In genomic region chr17:69563165-69563564, GRCm38 (mm10) we compare ENCODE assay signal across 9 mouse cellular contexts.
A peak's percentile ranks its signal among the peaks of the same experiment; 100 is the strongest.
DNase-seq lines count a peak whose midpoint lies in the region; ATAC-seq and TF ChIP-seq lines count a peak whose summit lies in the region.
"Had no signal": no experiment of that assay in that cellular context is flagged by ENCODE, and none has a peak within 500 bp of the region (broad histone marks: within the 10 kb centered on the region; RNA-seq: fewer than 3 reads in every experiment).

No protein-coding gene starts in this region.

- no peak overlapping the region for H3K4me2 ChIP-seq in embryonic facial prominence, embryonic 14.5 days (ENCODE audit: low read depth, low read length)
- H3K4me2 ChIP-seq in hindbrain, embryonic 15.5 days = no peak overlapping the region
- H3K4me2 ChIP-seq: embryonic facial prominence, embryonic 15.5 days had no signal

- TF ChIP-seq CTCF in C2C12 (IDR thresholded peaks at IDR 0.05; ENCODE audit: control insufficient read depth, insufficient read depth, insufficient read length) = peak; percentile 55

- no peak overlapping the region for H3K9ac ChIP-seq in embryonic facial prominence, embryonic 14.5 days (ENCODE audit: low read depth, low read length)
- no peak overlapping the region for H3K9ac ChIP-seq in hindbrain, embryonic 15.5 days
- H3K9ac ChIP-seq: embryonic facial prominence, embryonic 15.5 days had no signal

- no peak overlapping the region for H3K4me3 ChIP-seq in C2C12 (ENCODE audit: insufficient read depth, poor library complexity, severe bottlenecking)
- no peak overlapping the region for H3K4me3 ChIP-seq in embryonic facial prominence, embryonic 14.5 days (ENCODE audit: low read depth, low read length)
- H3K4me3 ChIP-seq in hindbrain, embryonic 15.5 days = no peak overlapping the region
- H3K4me3 ChIP-seq in midbrain, embryonic 10.5 days = no peak overlapping the region
- H3K4me3 ChIP-seq: embryonic facial prominence, embryonic 15.5 days had no signal

- H3K79me3 ChIP-seq in C2C12 (ENCODE audit: low read depth) = no peaks in the 10 kb centered on the region

- H3K27me3 ChIP-seq in C2C12 (ENCODE audit: control insufficient read depth, insufficient read depth, insufficient read length) = no peaks in the 10 kb centered on the region
- no peaks in the 10 kb centered on the region for H3K27me3 ChIP-seq in embryonic facial prominence, embryonic 14.5 days (replicated peaks; ENCODE audit: control insufficient read depth, insufficient read depth, low read length)
- H3K27me3 ChIP-seq in hindbrain, embryonic 15.5 days = no peaks in the 10 kb centered on the region
- no peaks in the 10 kb centered on the region for H3K27me3 ChIP-seq in midbrain, embryonic 10.5 days (ENCODE audit: low read depth, poor library complexity, severe bottlenecking)
- H3K27me3 ChIP-seq: embryonic facial prominence, embryonic 15.5 days had no signal

- no peaks in the 10 kb centered on the region for H3K4me1 ChIP-seq in embryonic facial prominence, embryonic 14.5 days (ENCODE audit: control insufficient read depth, insufficient read depth, low read length)
- no peaks in the 10 kb centered on the region for H3K4me1 ChIP-seq in hindbrain, embryonic 15.5 days (replicated peaks)
- no peaks in the 10 kb centered on the region for H3K4me1 ChIP-seq in midbrain, embryonic 10.5 days
- H3K4me1 ChIP-seq: embryonic facial prominence, embryonic 15.5 days had no signal

- WGBS in embryonic facial prominence, embryonic 14.5 days = 15% methylated on average over 4 of the region's 4 CpGs
- 18% methylated on average over 4 of the region's 4 CpGs for WGBS in hindbrain, embryonic 15.5 days
- 23% methylated on average over 4 of the region's 4 CpGs for WGBS in midbrain, embryonic 10.5 days

- H3ac ChIP-seq in C2C12 (ENCODE audit: control insufficient read depth, insufficient read length, low read depth) = no peak overlapping the region

- H3K36me3 ChIP-seq in C2C12 (ENCODE audit: control insufficient read depth, insufficient read depth) = no peaks in the 10 kb centered on the region
- H3K36me3 ChIP-seq in embryonic facial prominence, embryonic 14.5 days (ENCODE audit: control insufficient read depth, insufficient read depth, low read length) = no peaks in the 10 kb centered on the region
- H3K36me3 ChIP-seq in hindbrain, embryonic 15.5 days = no peaks in the 10 kb centered on the region
- H3K36me3 ChIP-seq in midbrain, embryonic 10.5 days = no peaks in the 10 kb centered on the region
- H3K36me3 ChIP-seq: embryonic facial prominence, embryonic 15.5 days had no signal

- peak; percentile 72; the same call in 1 of the 2 replicates for ATAC-seq in embryonic facial prominence, embryonic 14.5 days (ENCODE audit: low read depth)
- peak; percentile 89 for ATAC-seq in hindbrain, embryonic 15.5 days (ENCODE audit: low FRiP score, low read depth)

- no peak overlapping the region for H3K27ac ChIP-seq in embryonic facial prominence, embryonic 14.5 days (replicated peaks; ENCODE audit: low read depth, low read length)
- H3K27ac ChIP-seq in hindbrain, embryonic 15.5 days (replicated peaks) = no peak overlapping the region
- H3K27ac ChIP-seq in midbrain, embryonic 10.5 days (replicated peaks) = no peak overlapping the region
- H3K27ac ChIP-seq: embryonic facial prominence, embryonic 15.5 days had no signal

- no peaks in the 10 kb centered on the region for H3K9me3 ChIP-seq in embryonic facial prominence, embryonic 14.5 days (ENCODE audit: control insufficient read depth, low read length)
- no peaks in the 10 kb centered on the region for H3K9me3 ChIP-seq in hindbrain, embryonic 15.5 days
- H3K9me3 ChIP-seq in midbrain, embryonic 10.5 days (replicated peaks) = no peaks in the 10 kb centered on the region
- H3K9me3 ChIP-seq: embryonic facial prominence, embryonic 15.5 days had no signal

- H3K79me2 ChIP-seq in C2C12 (ENCODE audit: control insufficient read depth, insufficient read depth) = no peaks in the 10 kb centered on the region

- DNase-seq in adrenal gland, postnatal 10 days = peak; percentile 63
- DNase-seq in embryonic facial prominence, embryonic 14.5 days (ENCODE audit: low spot score) = peak; percentile 82
- peak; percentile 41 to 53 for DNase-seq in layer of hippocampus, postnatal 36 days
- DNase-seq in midbrain, embryonic 10.5 days (ENCODE audit: low spot score) = peak; percentile 50
- peak; percentile 7 for DNase-seq in skeletal muscle tissue, adult 2 months (ENCODE audit: low read depth, low spot score)
- DNase-seq in thymus, postnatal 14 days = no peak

TF ChIP-seq in C2C12, 6 proteins besides CTCF, POLR2A, EP300 and RAD21:
- no peak for TF ChIP-seq MYOD1 (IDR thresholded peaks at IDR 0.05; ENCODE audit: control insufficient read depth, insufficient read length, low read depth)
- no peak for TF ChIP-seq FOSL1 (IDR thresholded peaks at IDR 0.05; ENCODE audit: insufficient read depth, low read length, poor library complexity, severe bottlenecking)
- TF ChIP-seq MYOG (IDR thresholded peaks at IDR 0.05; ENCODE audit: control insufficient read depth, extremely low read depth, insufficient read length) = no peak
- TF ChIP-seq CEBPB (IDR thresholded peaks at IDR 0.05; ENCODE audit: low read depth) = no peak
- TF ChIP-seq USF1 (IDR thresholded peaks at IDR 0.05; ENCODE audit: low read depth) = no peak
- no peak for TF ChIP-seq MAX (IDR thresholded peaks at IDR 0.05)
